Mouse (Mus musculus) liver, adult 2 months (tissue): ENCODE data around the gene Armc12. TPM values are rescaled to one million over a fixed set of nuclear protein-coding genes. Genes with fewer than 3 reads are reported as not detected.
A peak's percentile ranks its signal among the peaks of the same experiment; 100 is the strongest.

Source experiments
- DNase-seq: peaks from one replicate; pipeline ENCODE4 v3.0.0-alpha.2; 2011; ENCODE audit warnings: low read depth, low spot score; ENCODE audit errors: extremely low read depth
- H3K27ac ChIP-seq: fragments of 200-500 bp; replicated peaks from 2 replicates; pipeline ENCODE4 v1.5.1; 2012; ENCODE audit warnings: low read depth, mild to moderate bottlenecking, control low read depth, inconsistent platforms, low read length; ENCODE audit not compliant: insufficient read depth
- H3K27me3 ChIP-seq: fragments of 200-500 bp; 2 replicates; pipeline ENCODE4 v1.6.1; 2012; ENCODE audit warnings: mild to moderate bottlenecking, moderate library complexity, low read length, inconsistent platforms; ENCODE audit not compliant: control insufficient read depth, insufficient read depth
- H3K36me3 ChIP-seq: fragments of 200-500 bp; 2 replicates; pipeline ENCODE4 v1.6.1; 2012; ENCODE audit warnings: low read length, inconsistent platforms; ENCODE audit not compliant: control insufficient read depth, insufficient read depth
- H3K4me1 ChIP-seq: fragments of 200-500 bp; 2 replicates; pipeline ENCODE4 v1.6.1; 2011; ENCODE audit warnings: low read length; ENCODE audit not compliant: control insufficient read depth, insufficient read depth
- H3K4me3 ChIP-seq: fragments of 200-500 bp; 2 replicates; pipeline ENCODE4 v1.5.1; 2011; ENCODE audit warnings: low read depth, mild to moderate bottlenecking, control low read depth, low read length, moderate library complexity; ENCODE audit not compliant: insufficient read depth
- H3K79me2 ChIP-seq: fragments of 200-500 bp; 2 replicates; pipeline ENCODE4 v1.6.1; 2012; ENCODE audit warnings: inconsistent platforms, mild to moderate bottlenecking, low read length, moderate library complexity; ENCODE audit not compliant: control insufficient read depth, insufficient read depth
- H3K9ac ChIP-seq: fragments of 200-500 bp; 2 replicates; pipeline ENCODE4 v1.6.1; 2012; ENCODE audit warnings: low read depth, mild to moderate bottlenecking, control low read depth, inconsistent platforms, low read length
- CTCF ChIP-seq: fragments of 200-500 bp; IDR thresholded peaks from 2 replicates; pipeline ENCODE4 v1.5.1; 2011; ENCODE audit warnings: low read depth, low read length, control low read depth
- POLR2A ChIP-seq: fragments of 200-500 bp; IDR thresholded peaks from 2 replicates; pipeline ENCODE4 v1.6.1; 2011; ENCODE audit warnings: low read length, control low read depth; ENCODE audit not compliant: insufficient read depth; ENCODE audit errors: extremely low read depth
- whole genome bisulfite sequencing: fragments of 180-500 bp; shearing (Covaris S2); methylation state at CpG from one replicate; pipeline ENCODE4 v1.1.7; 2018; 5-methylcytosine and 5-hydroxymethylcytosine counted together
- polyA plus RNA-seq: library from polyadenylated mRNA; depleted of rRNA; stranded (reverse); fragments of >200 nt; gene quantifications from 2 replicates; pipeline ENCODE4 v1.2.3, GENCODE M21; 2012
- total RNA-seq: library from RNA; depleted of rRNA; stranded (reverse); fragments of >200 nt; gene quantifications from 2 replicates; pipeline ENCODE4 v1.2.3, GENCODE M21; 2014

Gene Armc12
- total and polyA plus RNA-seq, 2 experiments = not detected

- DNase-seq = no peak
- Histone ChIP-seq H3K4me1 (0 out of 2 replicates have a peak, but pooled peaks cover 3% of the 10 kb centered on the region), H3K36me3 (no peaks in the 10 kb centered on the region), H3K9ac (no peak within 1 kb of the TSS), H3K27me3 (no peaks in the 10 kb centered on the region), H3K79me2 (no peaks in the 10 kb centered on the region), H3K27ac (no peak within 1 kb of the TSS), H3K4me3 (no peak within 1 kb of the TSS)
- TF ChIP-seq POLR2A (no peak), CTCF (no peak)
- WGBS = 81% methylated on average over 4 of the region's 4 CpGs
Observed at GRCm38 (mm10) chr17:28560598-28560997, 30.0 kb downstream of the Armc12 start, which contains the start of gene Clps. TSS of gene Clps (minus strand) at chr17:28560766.

GRCm38 (mm10) chr17:28561613-28562012 is 31.0 kb downstream of the Armc12 start:
- H3K27me3 ChIP-seq = no peaks in the 10 kb centered on the region
- no peak overlapping the region for H3K9ac ChIP-seq
- no peak for TF ChIP-seq POLR2A
- no peak for TF ChIP-seq CTCF
- no peak for DNase-seq
- no peaks in the 10 kb centered on the region for H3K79me2 ChIP-seq
- no peak overlapping the region for H3K4me3 ChIP-seq
- no peak overlapping the region for H3K27ac ChIP-seq
- 37% methylated on average over 7 of the region's 7 CpGs for WGBS
- 0 out of 2 replicates have a peak, but pooled peaks cover 3% of the 10 kb centered on the region for H3K4me1 ChIP-seq
- no peaks in the 10 kb centered on the region for H3K36me3 ChIP-seq

GRCm38 (mm10) chr17:28565181-28565580 is 34.6 kb downstream of the Armc12 start:
- DNase-seq = peak; percentile 95
- Histone ChIP-seq H3K79me2 (no peaks in the 10 kb centered on the region), H3K27me3 (no peaks in the 10 kb centered on the region), H3K36me3 (no peaks in the 10 kb centered on the region), H3K4me3 (no peak overlapping the region), H3K4me1 (0 out of 2 replicates have a peak, but pooled peaks cover 3% of the 10 kb centered on the region), H3K27ac (peak overlapping the region; percentile 58; the same call in 1 of the 2 replicates), H3K9ac (no peak overlapping the region)
- TF ChIP-seq POLR2A (no peak), CTCF (no peak)

GRCm38 (mm10) chr17:28567541-28567940 is 36.9 kb downstream of the Armc12 start:
- Histone ChIP-seq H3K9ac (no peak overlapping the region), H3K27ac (no peak overlapping the region), H3K79me2 (no peaks in the 10 kb centered on the region), H3K4me3 (no peak overlapping the region), H3K27me3 (no peaks in the 10 kb centered on the region), H3K36me3 (no peaks in the 10 kb centered on the region), H3K4me1 (no peaks in the 10 kb centered on the region)
- no peak for DNase-seq
- TF ChIP-seq POLR2A (no peak), CTCF (no peak)
- 7% methylated on average over 3 of the region's 3 CpGs for WGBS

GRCm38 (mm10) chr17:28571868-28572267 is 41.3 kb downstream of the Armc12 start:
- H3K4me1 ChIP-seq = 0 out of 2 replicates have a peak, but pooled peaks cover 2% of the 10 kb centered on the region
- H3K36me3 ChIP-seq = no peaks in the 10 kb centered on the region
- peak; percentile 78 for DNase-seq
- TF ChIP-seq POLR2A = no peak
- no peak for TF ChIP-seq CTCF
- H3K9ac ChIP-seq = no peak overlapping the region
- no peaks in the 10 kb centered on the region for H3K27me3 ChIP-seq
- H3K4me3 ChIP-seq = no peak overlapping the region
- no peak overlapping the region for H3K27ac ChIP-seq
- 38% methylated on average over 3 of the region's 3 CpGs for WGBS
- H3K79me2 ChIP-seq = no peaks in the 10 kb centered on the region

GRCm38 (mm10) chr17:28572521-28572920 is 41.9 kb downstream of the Armc12 start:
- TF ChIP-seq POLR2A = no peak
- no peak for TF ChIP-seq CTCF
- Histone ChIP-seq H3K36me3 (no peaks in the 10 kb centered on the region), H3K79me2 (no peaks in the 10 kb centered on the region), H3K9ac (no peak overlapping the region), H3K4me3 (no peak overlapping the region), H3K27ac (no peak overlapping the region), H3K4me1 (0 out of 2 replicates have a peak, but pooled peaks cover 2% of the 10 kb centered on the region), H3K27me3 (no peaks in the 10 kb centered on the region)
- WGBS = 83% methylated on average over 7 of the region's 7 CpGs
- DNase-seq = no peak
